In genomic region chr2:31140772-31141073, GRCm38 (mm10) we compare ENCODE assay signal across 8 mouse cellular contexts. TPM values are rescaled to one million over a fixed set of nuclear protein-coding genes. Genes with fewer than 3 reads are reported as not detected.
DNase-seq lines count a peak whose midpoint lies in the region; ATAC-seq and TF ChIP-seq lines count a peak whose summit lies in the region.

No protein-coding gene starts in this region.

- peaks cover 8% of the 10 kb centered on the region for H3K27me3 ChIP-seq in hindbrain, embryonic 14.5 days (ENCODE audit: control insufficient read depth, insufficient read depth, low read length)
- H3K27me3 ChIP-seq in midbrain, embryonic 15.5 days (replicated peaks), result peaks cover 6% of the 10 kb centered on the region; the same call in 1 of the 2 replicates

- peak; percentile 57 for DNase-seq in kidney, postnatal 14 days
- DNase-seq in kidney, adult 9 months, result no peak
- DNase-seq in hindbrain, embryonic 14.5 days (ENCODE audit: low spot score), result no peak
- no peak for DNase-seq in layer of hippocampus, postnatal 25 days (ENCODE audit: extremely low spot score in 1 of 2, low spot score in 1 of 2)
- no peak for DNase-seq in gastrocnemius, postnatal 14 days
- DNase-seq in kidney, adult 11 months, result no peak

- TF ChIP-seq CTCF in cortical plate, adult 2 months (IDR thresholded peaks at IDR 0.05; ENCODE audit: extremely low read depth, insufficient read depth, low read length), result no peak

- peaks cover 2% of the 10 kb centered on the region; the same call in 1 of the 2 replicates for H3K4me1 ChIP-seq in cortical plate, adult 2 months (ENCODE audit: control insufficient read depth, insufficient read depth, low read length)
- peaks cover 11% of the 10 kb centered on the region for H3K4me1 ChIP-seq in hindbrain, embryonic 14.5 days (replicated peaks; ENCODE audit: control insufficient read depth, insufficient read depth, low read length)
- peaks cover 19% of the 10 kb centered on the region for H3K4me1 ChIP-seq in midbrain, embryonic 15.5 days

- intact Hi-C loops in gastrocnemius, postnatal 14 days (cut with DNase I; ENCODE audit: low total_unique reads), result no loop called here

- peak overlapping the region; percentile 97 for H3K4me3 ChIP-seq in cortical plate, adult 2 months (ENCODE audit: insufficient read depth, low read length)
- H3K4me3 ChIP-seq in hindbrain, embryonic 14.5 days (replicated peaks; ENCODE audit: low read length), result peak overlapping the region; percentile 79
- peak overlapping the region; percentile 99 for H3K4me3 ChIP-seq in midbrain, embryonic 15.5 days

- no peaks in the 10 kb centered on the region for H3K9me3 ChIP-seq in hindbrain, embryonic 14.5 days (ENCODE audit: control insufficient read depth, low read length)
- H3K9me3 ChIP-seq in midbrain, embryonic 15.5 days, result no peaks in the 10 kb centered on the region

- WGBS in hindbrain, embryonic 14.5 days, result 6% methylated on average over 10 of the region's 10 CpGs
- WGBS in midbrain, embryonic 15.5 days, result 5% methylated on average over 10 of the region's 10 CpGs

- H3K9ac ChIP-seq in hindbrain, embryonic 14.5 days, result peak overlapping the region; percentile 88
- H3K9ac ChIP-seq in midbrain, embryonic 15.5 days, result peak overlapping the region; percentile 93

- no peak overlapping the region for H3K27ac ChIP-seq in cortical plate, adult 2 months (ENCODE audit: insufficient read depth, low read length)
- no peak overlapping the region for H3K27ac ChIP-seq in hindbrain, embryonic 14.5 days
- H3K27ac ChIP-seq in midbrain, embryonic 15.5 days, result peak overlapping the region; percentile 91; the same call in 1 of the 2 replicates

- peak overlapping the region; percentile 80 for H3K4me2 ChIP-seq in hindbrain, embryonic 14.5 days (replicated peaks)
- peak overlapping the region; percentile 90 for H3K4me2 ChIP-seq in midbrain, embryonic 15.5 days

- no peaks in the 10 kb centered on the region for H3K36me3 ChIP-seq in hindbrain, embryonic 14.5 days (replicated peaks; ENCODE audit: control insufficient read depth, insufficient read depth)
- no peaks in the 10 kb centered on the region for H3K36me3 ChIP-seq in midbrain, embryonic 15.5 days (replicated peaks)

- no peak for ATAC-seq in hindbrain, embryonic 14.5 days (ENCODE audit: low FRiP score)
- 0 out of 2 replicates have a peak, but pooled peaks have one; percentile 14 for ATAC-seq in midbrain, embryonic 15.5 days (replicated peaks)

- TF ChIP-seq POLR2A in cortical plate, adult 2 months (IDR thresholded peaks at IDR 0.05; ENCODE audit: extremely low read depth, insufficient read depth, low read length), result no peak

RNA-seq across cellular contexts. Expression of gene Fnbp1, which starts 1.1 kb away (rescaled TPM):
- polyA plus RNA-seq in cortical plate, adult 2 months (2012; rRNA removed), result 125 and 126 TPM in 2 replicates
- 28.9 and 29.1 TPM in 2 replicates for polyA plus RNA-seq in hindbrain, embryonic 14.5 days (2014; fragmentation: Nextera tagmentation; extraction: Ambion mirVana)
- polyA plus RNA-seq in midbrain, embryonic 15.5 days (2015; fragmentation: Nextera tagmentation; extraction: Ambion mirVana), result 29.6 and 29.7 TPM in 2 replicates
- total RNA-seq in layer of hippocampus, postnatal 25 days (2021), result 100 to 1,000 TPM in 1 of 2 experiments, 10 to 100 TPM in 1; 95.1 to 118 TPM
- 10 to 100 TPM; 16.5 to 21.1 TPM for total RNA-seq in gastrocnemius, postnatal 14 days (2021)

RNA-seq across cellular contexts. Expression of gene Gpr107, which starts 11.4 kb away (rescaled TPM):
- 26.8 and 28.2 TPM in 2 replicates for polyA plus RNA-seq in cortical plate, adult 2 months (2012; rRNA removed)
- 25.1 and 26.1 TPM in 2 replicates for polyA plus RNA-seq in hindbrain, embryonic 14.5 days (2014; fragmentation: Nextera tagmentation; extraction: Ambion mirVana)
- polyA plus RNA-seq in midbrain, embryonic 15.5 days (2015; fragmentation: Nextera tagmentation; extraction: Ambion mirVana), result 39.6 and 41.0 TPM in 2 replicates
- 10 to 100 TPM; 45.2 to 49.6 TPM for total RNA-seq in layer of hippocampus, postnatal 25 days (2021)
- 10 to 100 TPM; 24.7 to 25.2 TPM for total RNA-seq in gastrocnemius, postnatal 14 days (2021)
